Mouse (Mus musculus): ENCODE data around the gene Cpa1.

DNA sequence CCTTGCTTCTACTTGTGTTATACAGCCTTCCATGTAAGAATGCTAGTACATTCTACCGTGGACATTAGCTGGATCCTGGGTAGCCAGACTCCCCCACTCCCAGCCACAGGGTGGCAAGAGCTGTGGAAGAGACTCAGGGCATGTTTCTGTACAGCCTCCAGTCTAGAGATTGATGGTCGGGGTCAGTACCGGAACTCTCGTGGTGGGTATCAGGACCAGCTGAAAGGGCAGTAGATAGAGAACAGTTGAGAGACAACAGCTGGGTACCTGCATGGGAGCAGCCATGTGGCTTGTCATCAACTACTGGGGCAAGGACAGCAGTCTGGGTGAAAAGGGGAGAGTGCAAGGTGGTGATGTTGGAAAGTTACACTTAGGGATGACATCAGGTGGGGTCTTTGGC lies 33.9 kb upstream of the Cpa1 start:
- TF ChIP-seq CTCF (IDR thresholded peaks at IDR 0.05; ENCODE audit: extremely low read depth, insufficient read depth, low read length) (no peak), POLR2A (IDR thresholded peaks at IDR 0.05; ENCODE audit: extremely low read depth, insufficient read depth, low read length) (no peak)
